In the genomic region with DNA sequence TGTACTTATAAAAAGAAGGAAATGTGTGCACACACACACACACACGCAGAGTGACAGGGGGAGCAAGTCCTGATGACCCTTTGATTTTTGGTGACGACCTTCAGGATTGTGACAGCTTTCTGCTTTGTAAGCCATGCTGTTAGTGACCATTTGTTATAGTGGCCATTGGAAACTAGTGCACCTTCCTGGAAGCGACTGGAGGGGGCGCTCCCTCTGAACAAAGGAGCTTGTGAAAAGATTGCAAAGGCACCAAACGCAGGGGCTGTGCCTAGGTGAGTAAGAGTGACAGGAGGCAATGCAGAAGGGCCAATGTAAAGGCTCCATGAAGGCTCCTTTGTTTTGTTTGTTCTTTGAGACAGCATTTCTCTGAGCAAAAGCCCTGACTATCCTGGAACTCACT, we compare ENCODE assay signal across 21 mouse cellular contexts.
DNase-seq lines count a peak whose midpoint lies in the region; ATAC-seq and TF ChIP-seq lines count a peak whose summit lies in the region.
"Had no signal": no experiment of that assay in that cellular context is flagged by ENCODE, and none has a peak within 500 bp of the region (broad histone marks: within the 10 kb centered on the region; RNA-seq: fewer than 3 reads in every experiment).

No protein-coding gene starts in this region.

- WGBS in hindbrain, embryonic 11.5 days = 52% methylated on average over 5 of the region's 5 CpGs
- 53% methylated on average over 5 of the region's 5 CpGs for WGBS in hindbrain, embryonic 16.5 days
- 52% methylated on average over 5 of the region's 5 CpGs for WGBS in lung, embryonic 14.5 days
- 76% methylated on average over 5 of the region's 5 CpGs for WGBS in small intestine, adult 2 months
- 52% methylated on average over 5 of the region's 5 CpGs for WGBS in midbrain, embryonic 10.5 days

- peak; percentile 13 for DNase-seq in hindbrain, embryonic 11.5 days (ENCODE audit: low spot score)
- DNase-seq in lung, embryonic 14.5 days = peak; percentile 21
- DNase-seq in lung, postnatal 14 days = no peak
- peak; percentile 29 for DNase-seq in R1 (ENCODE audit: low read depth, low spot score)
- no peak for DNase-seq in midbrain, embryonic 10.5 days (ENCODE audit: low spot score)
- DNase-seq: cerebellum, postnatal 25 days; heart, adult 18-20 months; lung, postnatal 36 days; right cerebral cortex, postnatal 25 days; thymus, postnatal 14 days had no signal

- H3K27ac ChIP-seq in hindbrain, embryonic 11.5 days (ENCODE audit: low read depth, low read length) = no peak overlapping the region
- no peak overlapping the region for H3K27ac ChIP-seq in hindbrain, embryonic 16.5 days (ENCODE audit: low read depth, low read length)
- H3K27ac ChIP-seq in lung, embryonic 14.5 days (ENCODE audit: low read depth) = no peak overlapping the region
- no peak overlapping the region for H3K27ac ChIP-seq in small intestine, adult 2 months (ENCODE audit: insufficient read depth, low read depth, low read length)
- H3K27ac ChIP-seq in midbrain, embryonic 10.5 days (replicated peaks) = no peak overlapping the region
- H3K27ac ChIP-seq: embryonic facial prominence, embryonic 10.5 days; hindbrain, embryonic 10.5 days; limb, embryonic 10.5 days; liver, embryonic 14.5 days; neural tube, embryonic 15.5 days had no signal

- no peaks in the 10 kb centered on the region for H3K27me3 ChIP-seq in hindbrain, embryonic 11.5 days (ENCODE audit: control insufficient read depth, insufficient read depth, low read length)
- no peaks in the 10 kb centered on the region for H3K27me3 ChIP-seq in hindbrain, embryonic 16.5 days (replicated peaks; ENCODE audit: control insufficient read depth, insufficient read depth, low read length)
- H3K27me3 ChIP-seq in lung, embryonic 14.5 days (ENCODE audit: insufficient read depth, low read length) = no peaks in the 10 kb centered on the region
- H3K27me3 ChIP-seq in small intestine, adult 2 months (ENCODE audit: control insufficient read depth, insufficient read depth, low read length) = no peaks in the 10 kb centered on the region
- H3K27me3 ChIP-seq in midbrain, embryonic 10.5 days (ENCODE audit: low read depth, poor library complexity, severe bottlenecking) = no peaks in the 10 kb centered on the region
- H3K27me3 ChIP-seq: neural tube, embryonic 15.5 days; Patski had no signal

- TF ChIP-seq POLR2A in small intestine, adult 2 months (IDR thresholded peaks at IDR 0.05; ENCODE audit: low read depth, low read length) = no peak

- H3K4me1 ChIP-seq in hindbrain, embryonic 11.5 days (replicated peaks; ENCODE audit: control insufficient read depth, insufficient read depth, low read length) = no peaks in the 10 kb centered on the region
- H3K4me1 ChIP-seq in hindbrain, embryonic 16.5 days (ENCODE audit: control insufficient read depth, insufficient read depth, low read depth, low read length) = no peaks in the 10 kb centered on the region
- no peaks in the 10 kb centered on the region for H3K4me1 ChIP-seq in lung, embryonic 14.5 days (ENCODE audit: insufficient read depth)
- H3K4me1 ChIP-seq in small intestine, adult 2 months (ENCODE audit: control insufficient read depth, insufficient read depth, insufficient read length, low read length) = peaks cover 5% of the 10 kb centered on the region; the same call in 1 of the 2 replicates
- peaks cover 5% of the 10 kb centered on the region; the same call in 1 of the 2 replicates for H3K4me1 ChIP-seq in midbrain, embryonic 10.5 days
- H3K4me1 ChIP-seq: neural tube, embryonic 15.5 days had no signal

- no peak for ATAC-seq in hindbrain, embryonic 11.5 days (ENCODE audit: low FRiP score)
- ATAC-seq in hindbrain, embryonic 16.5 days = no peak
- no peak for ATAC-seq in lung, embryonic 14.5 days (ENCODE audit: insufficient read depth)
- ATAC-seq: forebrain, embryonic 14.5 days; inflammation-experienced regulatory T-cells, adult 6 months; Patski had no signal

- no peak overlapping the region for H3K9ac ChIP-seq in hindbrain, embryonic 11.5 days (ENCODE audit: low read depth, low read length)
- H3K9ac ChIP-seq in hindbrain, embryonic 16.5 days (ENCODE audit: low read depth, low read length) = no peak overlapping the region
- H3K9ac ChIP-seq in lung, embryonic 14.5 days = no peak overlapping the region
- H3K9ac ChIP-seq: liver, embryonic 14.5 days; neural tube, embryonic 15.5 days had no signal

- TF ChIP-seq CTCF in lung, embryonic 14.5 days (IDR thresholded peaks at IDR 0.05; ENCODE audit: low read depth) = peak; percentile 35
- TF ChIP-seq CTCF in small intestine, adult 2 months (IDR thresholded peaks at IDR 0.05; ENCODE audit: extremely low read depth, insufficient read length, insufficient replicate concordance, low read depth, low read length) = peak; percentile 15; the same call in 1 of the 2 replicates

- H3K9me3 ChIP-seq in hindbrain, embryonic 11.5 days (ENCODE audit: control insufficient read depth, low read length) = no peaks in the 10 kb centered on the region
- no peaks in the 10 kb centered on the region for H3K9me3 ChIP-seq in hindbrain, embryonic 16.5 days (ENCODE audit: control insufficient read depth, low read length)
- no peaks in the 10 kb centered on the region for H3K9me3 ChIP-seq in lung, embryonic 14.5 days (ENCODE audit: low read depth, low read length)
- H3K9me3 ChIP-seq in midbrain, embryonic 10.5 days (replicated peaks) = 0 out of 2 replicates have a peak, but pooled peaks cover 3% of the 10 kb centered on the region
- H3K9me3 ChIP-seq: embryonic facial prominence, embryonic 10.5 days; hindbrain, embryonic 10.5 days; limb, embryonic 10.5 days; neural tube, embryonic 15.5 days had no signal

- H3K36me3 ChIP-seq in hindbrain, embryonic 11.5 days (ENCODE audit: control insufficient read depth, insufficient read depth, low read length) = no peaks in the 10 kb centered on the region
- H3K36me3 ChIP-seq in hindbrain, embryonic 16.5 days (ENCODE audit: control insufficient read depth, insufficient read depth, low read length) = no peaks in the 10 kb centered on the region
- H3K36me3 ChIP-seq in lung, embryonic 14.5 days (ENCODE audit: insufficient read depth) = no peaks in the 10 kb centered on the region
- no peaks in the 10 kb centered on the region for H3K36me3 ChIP-seq in small intestine, adult 2 months (ENCODE audit: control insufficient read depth, insufficient read depth, low read length)
- no peaks in the 10 kb centered on the region for H3K36me3 ChIP-seq in midbrain, embryonic 10.5 days
- H3K36me3 ChIP-seq: embryonic facial prominence, embryonic 10.5 days; hindbrain, embryonic 10.5 days; limb, embryonic 10.5 days; neural tube, embryonic 15.5 days had no signal

- H3K4me3 ChIP-seq in hindbrain, embryonic 11.5 days (ENCODE audit: low read depth, low read length) = no peak overlapping the region
- no peak overlapping the region for H3K4me3 ChIP-seq in hindbrain, embryonic 16.5 days (ENCODE audit: low read length)
- H3K4me3 ChIP-seq in lung, embryonic 14.5 days (ENCODE audit: low read depth, low read length) = no peak overlapping the region
- no peak overlapping the region for H3K4me3 ChIP-seq in small intestine, adult 2 months (ENCODE audit: low read depth, low read length)
- H3K4me3 ChIP-seq in midbrain, embryonic 10.5 days = no peak overlapping the region
- H3K4me3 ChIP-seq: embryonic facial prominence, embryonic 10.5 days; hindbrain, embryonic 10.5 days; limb, embryonic 10.5 days; neural tube, embryonic 15.5 days had no signal

- no peak overlapping the region for H3K4me2 ChIP-seq in hindbrain, embryonic 11.5 days (replicated peaks; ENCODE audit: low read depth, low read length)
- H3K4me2 ChIP-seq in hindbrain, embryonic 16.5 days (ENCODE audit: low read length) = no peak overlapping the region
- no peak overlapping the region for H3K4me2 ChIP-seq in lung, embryonic 14.5 days
- H3K4me2 ChIP-seq: midbrain, embryonic 11.5 days; neural tube, embryonic 15.5 days had no signal

Comparison
In these comparisons a context has a peak if more than half of its experiments do, and no peak if none do; other contexts are left out.
1. DNase-seq: peak in hindbrain, embryonic 11.5 days (single experiment), lung, embryonic 14.5 days (single experiment) and R1 (single experiment); none in lung, postnatal 14 days (single experiment) and midbrain, embryonic 10.5 days (single experiment).